Mouse (Mus musculus): ENCODE measurements around the gene Etnk2. TPM values are rescaled to one million over a fixed set of nuclear protein-coding genes. Genes with fewer than 3 reads are reported as not detected.
A peak's percentile ranks its signal among the peaks of the same experiment; 100 is the strongest.

Gene Etnk2
- total RNA-seq, 2 experiments from 2014 or later: 0.49 to 0.67 TPM

DNA sequence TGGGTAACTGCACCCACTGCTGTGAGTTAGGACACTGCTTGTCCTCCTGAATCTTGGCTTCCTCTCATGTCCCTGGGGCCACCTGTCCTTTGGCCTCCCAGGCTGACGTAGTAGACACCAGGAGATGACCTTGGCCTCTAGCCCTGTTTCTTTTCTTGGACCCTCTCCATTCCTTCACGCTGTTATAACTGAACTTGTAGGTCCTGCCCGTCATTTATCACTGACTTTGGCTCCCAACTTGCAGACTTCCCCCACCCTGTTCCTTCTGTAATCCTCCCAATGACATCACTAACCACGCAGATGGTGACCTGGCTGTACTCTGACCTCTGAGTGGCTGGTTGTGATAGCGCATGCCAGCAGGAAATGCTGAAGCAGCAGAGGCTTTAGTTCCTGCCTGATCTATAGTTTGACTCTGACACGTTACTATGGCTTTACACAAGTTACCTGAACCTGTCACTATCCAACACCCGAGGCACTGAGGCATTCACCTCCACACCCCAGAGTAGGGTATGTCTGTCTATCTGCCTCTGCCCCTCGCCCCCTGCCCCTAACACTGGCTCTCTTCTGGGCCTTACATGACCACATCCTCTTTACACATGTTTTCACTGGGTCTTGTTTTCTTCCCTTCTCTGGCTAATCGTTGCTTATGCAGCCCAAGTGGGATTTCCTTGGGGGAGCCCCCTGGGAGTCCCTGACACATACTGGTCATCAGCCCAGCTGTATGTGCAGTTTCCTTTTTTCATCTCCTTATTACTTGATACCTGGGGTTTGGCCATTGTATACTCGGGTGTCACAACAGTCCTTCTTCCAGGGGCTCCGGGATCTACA is 15.5 kb upstream of the Etnk2 start:
- intact Hi-C loops (cut with DNase I): no loop called here
- DNase-seq: no peak

DNA sequence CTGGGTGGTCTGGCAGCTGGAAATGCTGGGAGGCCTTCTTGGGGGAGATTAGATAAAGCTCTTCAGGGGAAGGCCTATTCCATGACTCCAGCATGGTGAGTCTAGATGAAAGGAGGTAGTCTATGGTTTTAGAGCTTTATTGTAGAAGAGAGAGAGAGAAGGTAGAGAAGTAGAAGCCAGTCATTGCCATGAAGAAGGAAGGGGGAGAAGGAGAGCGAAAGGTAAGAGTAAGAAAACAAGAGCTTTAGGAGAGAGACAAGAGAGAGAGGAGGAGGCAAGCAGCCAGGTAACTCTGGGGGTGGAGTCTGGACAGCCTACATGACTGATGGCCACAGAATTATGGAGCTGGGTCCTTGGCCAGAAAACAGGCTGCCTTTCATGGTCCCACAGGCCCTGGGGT is 13.2 kb upstream of the Etnk2 start, which contains the start of gene Ren1:
Ren1 (plus strand) TSS at position 301 of the 400 bp plus-strand sequence.
- intact Hi-C loops (cut with DNase I): loop anchor here (5.0 kb wide), 1 partner anchor 173 kb away; no protein-coding TSS in a partner anchor
- DNase-seq: no peak

DNA sequence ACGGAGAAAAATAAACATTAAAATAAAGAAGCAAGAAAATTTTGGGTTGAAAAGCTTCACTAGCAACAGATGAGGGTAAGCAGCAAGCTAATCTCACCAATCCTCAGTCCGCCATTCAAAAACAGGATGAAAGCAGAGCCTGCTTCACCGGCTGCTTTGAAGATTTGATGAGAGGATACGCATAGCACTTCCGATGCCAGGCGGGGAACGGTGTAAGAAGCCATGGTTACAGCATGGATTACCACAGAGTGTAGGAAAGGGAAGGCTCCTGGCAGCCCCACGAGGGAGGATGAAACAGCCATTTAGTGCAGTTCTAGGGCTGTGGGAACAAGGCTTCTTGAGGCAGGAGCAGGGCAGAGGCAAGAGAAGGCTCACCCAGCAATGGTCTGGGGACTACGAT is 11.6 kb upstream of the Etnk2 start:
- intact Hi-C loops (cut with DNase I): loop anchor here (2.0 to 5.0 kb wide), 2 partner anchors 37 to 174 kb away; no protein-coding TSS in a partner anchor

DNA sequence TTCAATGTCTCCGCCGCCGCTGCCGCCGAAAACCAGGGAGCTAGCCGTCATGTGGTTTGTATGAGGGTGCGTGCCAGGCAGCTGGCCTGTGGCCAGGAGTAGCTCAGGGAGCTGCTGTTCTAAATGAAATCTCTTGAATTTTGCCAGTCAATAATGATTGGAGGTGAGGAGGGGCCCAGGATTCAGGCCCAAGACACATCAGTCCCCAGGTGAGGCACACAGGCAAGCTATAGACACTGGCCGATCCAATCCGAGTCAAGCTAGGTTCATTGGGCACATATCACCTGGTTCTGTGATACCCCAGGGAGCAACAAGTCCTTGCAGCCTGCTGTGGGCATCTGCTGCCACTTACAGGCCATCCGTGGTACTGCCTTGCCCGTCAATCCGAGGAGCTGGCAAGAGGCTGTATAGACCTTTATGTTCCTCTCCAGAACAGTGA is 10.0 kb upstream of the Etnk2 start:
- intact Hi-C loops (cut with DNase I): loop anchor here (2.0 to 5.0 kb wide), 2 partner anchors 39 to 176 kb away; no protein-coding TSS in a partner anchor
- DNase-seq: peak; percentile 71 to 82

More for the DNA sequence above, 11.6 kb upstream of the Etnk2 start:
- no peak for DNase-seq

DNA sequence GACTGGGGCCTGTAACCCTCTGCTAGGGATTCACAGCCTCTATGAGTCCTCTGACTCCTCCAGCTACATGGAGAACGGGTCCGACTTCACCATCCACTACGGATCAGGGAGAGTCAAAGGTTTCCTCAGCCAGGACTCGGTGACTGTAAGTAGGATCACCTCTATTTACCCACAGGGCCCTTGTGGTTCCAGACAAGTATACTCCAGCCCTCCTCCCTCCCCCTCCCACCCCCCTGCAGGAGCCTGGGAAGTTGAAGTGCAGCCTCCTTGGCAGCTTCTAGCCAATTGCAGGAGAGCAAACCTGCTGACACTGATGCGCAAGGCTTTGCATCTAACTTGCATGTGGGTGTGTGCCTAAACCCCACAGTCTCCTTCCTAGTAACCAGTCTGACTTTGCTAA is 7.9 kb upstream of the Etnk2 start:
- intact Hi-C loops (cut with DNase I): no loop called here
- no peak for DNase-seq

DNA sequence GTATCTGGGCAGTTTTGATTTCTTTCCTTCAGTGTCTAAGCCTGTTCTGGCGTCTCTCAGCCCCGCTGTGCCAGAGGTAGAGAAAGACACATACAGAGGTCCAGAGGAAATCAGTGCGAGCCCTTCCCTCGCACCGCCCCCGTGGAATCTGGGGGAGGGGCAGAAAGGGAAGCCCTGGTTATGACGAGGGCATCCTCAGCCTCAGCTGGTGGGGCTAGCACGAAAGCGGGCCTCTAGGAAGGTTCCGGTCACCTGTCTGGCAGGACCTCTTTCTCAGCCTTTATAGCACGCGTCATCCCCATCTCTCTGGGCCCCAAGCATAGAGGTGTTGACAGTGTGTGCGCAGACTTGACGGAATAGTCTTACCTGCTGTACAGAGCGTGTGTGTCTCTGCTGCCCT is 7.5 kb upstream of the Etnk2 start:
- no peak for DNase-seq
- intact Hi-C loops (cut with DNase I): no loop called here

DNA sequence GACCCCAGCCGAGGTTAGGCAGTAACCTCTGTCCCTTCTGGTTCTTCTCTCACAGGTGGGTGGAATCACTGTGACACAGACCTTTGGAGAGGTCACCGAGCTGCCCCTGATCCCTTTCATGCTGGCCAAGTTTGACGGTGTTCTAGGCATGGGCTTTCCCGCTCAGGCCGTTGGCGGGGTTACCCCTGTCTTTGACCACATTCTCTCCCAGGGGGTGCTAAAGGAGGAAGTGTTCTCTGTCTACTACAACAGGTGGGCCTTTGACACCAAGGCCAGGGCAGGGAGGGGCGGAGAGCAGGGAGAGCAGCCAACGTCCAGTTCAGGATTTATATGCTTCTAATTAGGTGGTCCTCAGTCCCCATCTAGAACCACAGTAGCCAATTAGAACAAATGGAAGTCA is 7.0 kb upstream of the Etnk2 start:
- intact Hi-C loops (cut with DNase I): no loop called here
- DNase-seq: no peak

DNA sequence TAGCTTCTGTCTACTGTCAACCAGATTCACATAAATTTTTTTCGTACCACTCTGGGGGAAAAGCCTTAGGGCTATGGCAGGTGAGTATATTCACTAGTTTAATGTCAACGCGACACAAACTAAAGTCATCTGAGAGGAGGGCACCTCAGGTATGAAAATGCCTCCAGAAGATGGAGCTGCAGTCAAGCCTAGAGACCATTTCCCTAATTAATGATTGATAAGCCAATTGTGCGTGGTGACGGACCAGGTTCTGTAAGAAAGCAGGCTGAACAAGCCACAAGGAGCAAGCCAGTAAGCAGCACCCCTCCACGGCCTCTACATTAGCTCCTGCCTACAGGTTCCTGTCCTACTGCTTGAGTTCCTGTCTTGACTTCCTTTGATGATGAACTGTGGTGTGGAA is 2.4 kb upstream of the Etnk2 start:
- no peak for DNase-seq
- intact Hi-C loops (cut with DNase I): no loop called here

DNA sequence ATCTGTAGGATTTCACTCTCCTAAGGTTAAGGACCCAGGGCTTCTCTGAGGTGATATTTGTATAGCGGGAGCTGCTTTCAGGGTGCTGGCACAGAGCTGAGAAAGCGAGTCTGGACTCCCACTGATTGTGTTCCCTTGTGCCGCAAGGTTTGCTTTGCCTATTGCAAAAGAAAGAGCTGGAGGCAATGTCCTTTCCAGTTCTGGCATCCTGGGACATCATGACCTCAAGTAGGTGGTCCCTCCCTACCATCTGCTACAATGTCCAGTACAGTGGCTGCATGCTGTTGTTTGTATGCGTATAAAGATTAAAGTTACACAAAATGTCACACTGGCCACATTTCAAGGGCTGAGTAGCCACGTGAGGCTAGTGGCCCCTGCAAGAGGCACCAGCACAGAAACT is 1.3 kb upstream of the Etnk2 start:
- DNase-seq: no peak
- intact Hi-C loops (cut with DNase I): no loop called here

DNA sequence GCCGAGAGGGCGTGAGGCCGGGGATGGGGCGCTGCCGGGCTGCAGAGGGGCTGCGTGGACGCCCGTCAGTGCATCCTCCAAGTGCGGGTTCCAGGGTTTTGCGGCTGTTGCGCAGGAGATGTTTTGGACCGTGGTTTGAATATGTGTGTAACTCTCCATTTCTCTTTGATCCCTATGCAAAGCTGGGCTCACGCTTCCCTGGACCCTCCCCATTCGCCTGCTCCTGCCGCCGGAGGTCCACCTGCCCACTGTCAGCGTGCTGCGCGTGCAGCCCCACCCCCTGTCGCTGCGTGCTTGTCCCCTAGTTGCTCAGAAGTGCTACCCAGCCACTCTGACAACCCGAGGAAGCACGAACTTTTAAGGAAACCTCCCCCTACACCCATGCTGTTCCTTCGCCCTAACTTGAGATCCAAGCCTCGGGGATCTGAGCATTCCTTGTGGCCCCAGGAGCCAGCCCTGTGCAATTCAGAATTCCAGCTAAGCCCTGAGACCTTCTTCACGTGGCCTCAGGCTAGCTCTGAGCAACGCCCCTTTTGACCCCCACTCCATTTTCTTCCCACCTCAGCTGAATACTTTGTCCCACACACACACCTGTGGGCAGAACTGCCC is 754 bp downstream of the Etnk2 start:
- DNase-seq: no peak
- intact Hi-C loops (cut with DNase I): no loop called here

DNA sequence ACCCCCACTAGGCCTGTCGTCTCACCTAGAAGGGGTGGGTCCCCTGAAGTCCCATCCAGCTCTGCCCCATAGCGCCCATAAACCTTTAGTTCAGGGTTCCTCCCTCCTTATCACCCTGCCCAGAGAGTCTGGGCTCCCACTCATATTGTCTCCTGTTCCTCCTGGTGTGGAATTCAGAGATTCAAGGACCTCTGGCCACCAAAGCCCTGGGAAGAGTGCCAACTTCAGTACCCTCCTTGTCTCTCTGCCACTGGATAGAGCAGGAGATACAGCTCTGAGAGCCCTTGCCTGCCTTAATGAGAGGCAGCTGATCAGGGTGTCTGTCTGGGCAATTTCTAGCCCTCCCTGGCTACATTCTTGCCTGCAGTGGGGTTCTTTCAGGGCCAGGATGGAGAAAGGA is 1.5 kb downstream of the Etnk2 start:
- intact Hi-C loops (cut with DNase I): no loop called here
- no peak for DNase-seq

DNA sequence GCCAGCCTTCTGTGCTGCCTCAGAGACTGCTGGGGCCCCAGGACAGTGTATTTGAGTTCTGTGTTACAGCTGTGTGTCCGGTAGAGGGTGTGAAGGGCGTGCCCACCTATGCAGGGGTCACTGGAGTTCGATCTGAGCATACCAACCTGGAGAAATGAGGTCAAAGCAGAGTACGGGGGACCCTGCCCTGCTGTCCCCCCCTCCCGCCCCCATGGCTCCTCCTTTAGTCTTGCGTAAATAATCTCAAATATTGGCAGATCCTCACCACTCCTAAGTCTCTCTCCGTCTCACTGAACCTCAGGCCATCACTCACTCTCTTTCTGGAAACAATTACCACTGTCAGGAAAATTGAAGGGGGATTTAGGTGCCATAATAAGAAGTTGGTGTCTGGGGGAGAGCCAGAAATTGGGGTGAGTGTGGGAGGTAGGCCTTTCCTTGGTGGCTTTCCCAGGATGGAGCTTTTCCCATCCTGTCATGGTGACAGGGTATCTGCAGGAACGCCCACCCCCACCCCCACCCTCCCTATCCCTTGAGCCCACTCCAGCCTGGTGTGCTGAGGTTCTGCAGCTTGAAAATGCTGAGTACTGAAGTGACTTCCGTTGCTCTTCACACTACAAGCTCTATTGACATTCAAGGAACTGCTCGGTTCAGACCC is 3.7 kb downstream of the Etnk2 start:
- DNase-seq: no peak
- intact Hi-C loops (cut with DNase I): no loop called here

DNA sequence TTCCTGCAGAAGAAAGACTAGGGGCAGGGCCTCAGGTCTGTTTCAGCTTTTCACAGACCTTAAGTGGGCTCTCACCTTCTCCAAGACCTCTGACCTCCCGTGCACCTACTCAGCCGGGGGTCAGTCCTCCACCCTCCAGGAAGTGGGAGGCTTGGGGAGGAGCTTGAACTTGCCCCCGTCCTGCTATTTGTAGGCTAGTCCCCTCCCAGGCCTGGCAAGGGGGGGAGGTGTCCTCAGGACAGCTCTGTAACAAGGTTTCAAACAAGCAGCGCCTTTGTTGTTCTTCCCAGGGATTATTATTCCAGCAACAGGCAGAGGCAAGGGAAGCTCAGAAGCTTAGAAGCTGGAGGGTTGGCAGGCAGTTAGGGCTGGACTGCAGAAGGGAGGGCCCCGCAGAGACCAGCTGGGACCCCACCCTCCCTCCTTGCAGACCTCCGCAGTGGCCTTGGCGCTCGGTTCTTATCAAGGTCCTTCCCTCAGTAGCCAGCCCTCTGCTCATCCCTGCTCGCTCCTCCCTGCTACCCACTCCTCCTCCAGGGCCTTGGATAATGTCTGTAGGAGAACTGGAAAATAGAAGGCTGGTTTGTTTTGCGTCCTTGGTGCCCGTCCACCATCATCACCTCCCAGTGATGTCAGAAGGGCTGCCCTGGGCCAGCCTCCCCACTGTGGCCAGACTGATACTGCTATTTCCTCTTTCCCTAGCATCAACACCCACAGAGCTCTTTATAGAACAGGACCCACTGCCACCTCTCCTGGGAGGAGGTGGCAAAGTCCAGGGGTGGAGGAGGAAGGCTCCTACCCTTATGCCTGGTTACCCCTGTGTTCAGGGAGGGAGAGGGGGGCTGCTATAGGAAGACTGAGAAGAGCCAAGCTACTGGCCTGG is 4.5 kb downstream of the Etnk2 start:
- intact Hi-C loops (cut with DNase I): no loop called here
- peak in 1 of 2 experiments; percentile 37 for DNase-seq

DNA sequence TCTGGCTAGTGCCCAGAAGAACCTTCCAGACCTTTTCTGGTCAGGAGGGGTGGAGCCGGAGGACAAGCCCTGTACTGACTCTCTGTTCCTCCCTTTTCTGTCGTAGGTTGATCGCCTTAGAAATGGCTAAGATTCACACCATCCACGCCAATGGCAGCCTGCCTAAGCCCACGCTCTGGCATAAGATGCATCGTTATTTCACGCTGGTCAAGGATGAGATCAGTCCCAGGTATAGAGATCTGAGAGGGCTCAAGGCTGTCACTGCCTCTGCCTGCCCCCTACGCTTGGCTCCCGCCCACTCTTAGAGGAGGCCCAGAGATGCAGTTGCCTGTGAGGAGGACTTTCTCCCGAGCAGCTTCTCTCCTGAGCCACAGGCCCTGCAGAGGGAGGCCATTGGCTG is 5.3 kb downstream of the Etnk2 start:
- DNase-seq: no peak
- intact Hi-C loops (cut with DNase I): no loop called here

DNA sequence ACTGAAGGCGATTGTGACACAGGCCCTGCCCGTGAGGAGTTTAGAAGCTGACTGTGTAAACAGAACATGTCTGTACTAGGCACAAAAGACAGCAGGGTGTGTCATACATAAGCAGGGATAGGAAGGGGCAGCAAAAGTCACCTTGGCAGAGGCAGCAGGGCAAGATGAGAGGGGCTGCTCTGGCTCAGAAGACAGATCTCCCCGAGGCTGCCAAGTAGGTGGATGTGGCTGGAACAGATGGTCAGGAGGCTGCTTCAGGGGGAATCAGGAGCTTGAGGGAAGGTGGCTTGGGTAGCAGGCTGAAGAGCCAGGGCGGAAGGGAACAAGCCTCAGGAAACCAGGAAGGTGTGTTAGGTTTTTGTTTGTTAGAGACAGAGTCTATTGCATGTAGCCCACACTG is 7.0 kb downstream of the Etnk2 start:
- intact Hi-C loops (cut with DNase I): no loop called here
- DNase-seq: no peak

DNA sequence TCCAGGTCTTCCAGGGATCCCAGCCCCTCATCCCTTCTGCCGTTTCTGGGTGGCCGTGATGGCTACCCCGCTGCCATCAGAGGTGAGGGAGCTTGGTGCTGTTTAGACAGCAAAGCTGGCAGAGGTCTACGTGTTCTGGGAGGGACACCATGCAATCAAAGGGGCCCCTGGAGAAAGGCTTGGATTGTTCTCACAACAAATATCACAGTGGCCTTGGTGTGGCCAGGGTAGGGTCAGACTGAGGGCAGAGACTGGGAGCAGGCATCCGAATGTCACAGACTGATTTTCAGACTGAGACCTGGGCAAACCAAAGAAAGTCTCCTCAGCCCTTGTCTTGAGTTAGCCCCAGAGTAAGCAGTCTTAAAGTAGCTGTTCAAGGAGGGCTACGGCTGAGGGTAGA is 8.1 kb downstream of the Etnk2 start:
- intact Hi-C loops (cut with DNase I): no loop called here
- DNase-seq: no peak

DNA sequence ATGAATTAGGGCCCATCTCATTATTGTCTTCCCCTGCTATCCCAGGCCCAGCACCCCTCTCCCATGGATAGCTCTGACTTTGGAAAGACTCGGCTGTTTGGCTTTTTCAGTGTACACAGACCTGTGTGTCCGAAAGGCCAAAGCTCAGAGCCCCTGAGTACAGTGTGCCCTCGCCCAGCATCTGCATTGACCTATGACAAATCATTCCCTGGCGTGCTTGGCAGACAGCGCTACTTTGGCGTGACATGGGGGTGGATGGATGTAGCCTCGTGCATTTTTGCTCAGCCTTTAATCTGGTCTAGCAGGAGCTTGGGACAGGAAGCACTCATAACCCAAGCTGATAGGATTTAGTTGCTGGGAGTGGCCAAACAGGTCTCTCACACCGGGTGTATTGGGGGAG is 8.7 kb downstream of the Etnk2 start:
- intact Hi-C loops (cut with DNase I): no loop called here
- no peak for DNase-seq

DNA sequence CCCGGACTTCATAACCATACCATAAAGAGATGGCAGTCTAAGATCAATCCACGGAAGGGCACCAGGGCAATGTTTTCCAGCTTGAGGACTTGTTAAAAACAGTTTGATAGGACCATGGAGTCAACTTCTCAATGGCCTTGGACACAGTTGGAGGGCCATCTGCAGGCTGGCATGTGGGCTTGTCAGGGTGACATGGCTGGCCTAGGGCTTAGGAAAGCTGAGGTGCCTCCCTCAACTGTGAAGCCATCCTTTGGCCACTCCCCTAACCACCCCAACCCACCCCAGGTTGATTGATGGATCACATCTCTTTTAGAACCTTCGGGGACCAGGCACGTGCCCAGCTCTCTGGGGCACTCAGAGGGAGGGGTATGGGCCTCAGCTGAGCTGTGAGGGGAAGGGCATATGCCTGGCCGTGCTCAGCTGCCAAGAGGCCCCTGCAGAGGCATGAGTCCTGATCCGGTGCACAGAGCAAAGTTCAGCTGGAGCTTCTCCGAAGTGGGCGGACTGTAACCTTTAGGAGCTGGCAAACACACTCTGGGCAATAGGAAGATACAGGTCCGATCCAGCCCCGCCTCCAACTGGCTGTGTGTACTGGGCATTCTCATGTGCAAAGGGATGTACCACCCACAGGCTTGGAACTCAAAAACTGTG is 12.4 kb downstream of the Etnk2 start:
- DNase-seq: no peak
- intact Hi-C loops (cut with DNase I): no loop called here

DNA sequence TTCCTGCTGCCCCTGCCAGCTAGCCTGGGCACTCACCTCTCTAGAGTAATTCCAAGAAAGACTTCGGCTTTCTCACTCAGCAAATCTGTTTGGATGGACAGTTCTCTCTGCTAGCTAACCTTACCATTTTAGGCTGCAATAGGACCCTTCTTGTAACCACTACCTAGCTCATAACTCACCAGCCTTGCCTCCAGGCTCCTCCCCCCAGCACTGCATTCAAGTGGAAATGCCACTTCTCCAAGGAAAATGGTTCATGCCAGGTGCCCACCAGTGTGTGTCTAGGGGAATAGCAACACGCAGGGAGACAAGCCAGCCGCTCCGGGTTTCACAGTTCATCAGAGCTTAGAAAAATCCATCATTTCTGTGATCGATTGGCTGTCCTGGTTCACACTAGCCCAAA is 14.2 kb downstream of the Etnk2 start:
- intact Hi-C loops (cut with DNase I): no loop called here
- no peak for DNase-seq
